Mouse (Mus musculus): Measurements from ENCODE around the gene Ptges3l. TPM values are rescaled to one million over a fixed set of nuclear protein-coding genes. Genes with fewer than 3 reads are reported as not detected.
"Not testable (repeated sequence)": the region's sequence is repeated elsewhere in the genome, so short reads cannot be mapped to it uniquely, and the experiment has no call there.

Gene Ptges3l
- polyA plus RNA-seq, 1 experiment from 2014 or later, result 2.8 TPM

GRCm38 (mm10) chr11:101438006-101438405 is 12.9 kb upstream of the Ptges3l start:
- not testable (repeated sequence) for H3K27ac ChIP-seq; H3K4me3 ChIP-seq; H3K9me3 ChIP-seq; H3K9ac ChIP-seq; H3K27me3 ChIP-seq; H3K4me1 ChIP-seq (replicated peaks); H3K4me2 ChIP-seq; ATAC-seq (ENCODE audit: low FRiP score)
- peaks cover 31% of the 10 kb centered on the region for H3K36me3 ChIP-seq
- 51% methylated on average over 3 of the region's 3 CpGs for WGBS

- Histone ChIP-seq H3K9ac (no peak overlapping the region), H3K4me1 (replicated peaks) (0 out of 2 replicates have a peak, but pooled peaks cover 3% of the 10 kb centered on the region), H3K4me2 (no peak overlapping the region), H3K4me3 (no peak overlapping the region), H3K36me3 (peaks cover 40% of the 10 kb centered on the region), H3K27ac (no peak overlapping the region), H3K27me3 (no peaks in the 10 kb centered on the region), H3K9me3 (no peaks in the 10 kb centered on the region)
- no peak for ATAC-seq (ENCODE audit: low FRiP score)
- WGBS, result 47% methylated on average over 4 of the region's 4 CpGs
These were observed 11.8 kb upstream of the Ptges3l start for GRCm38 (mm10) chr11:101436916-101437315.

- ATAC-seq (ENCODE audit: low FRiP score), result no peak
- Histone ChIP-seq H3K4me2 (no peak overlapping the region), H3K9me3 (no peaks in the 10 kb centered on the region), H3K27ac (no peak overlapping the region), H3K4me1 (replicated peaks) (0 out of 2 replicates have a peak, but pooled peaks cover 3% of the 10 kb centered on the region), H3K36me3 (peaks cover 51% of the 10 kb centered on the region), H3K27me3 (no peaks in the 10 kb centered on the region), H3K9ac (no peak overlapping the region), H3K4me3 (no peak overlapping the region)
- 82% methylated on average over 4 of the region's 4 CpGs for WGBS
These were observed 10.7 kb upstream of the Ptges3l start for GRCm38 (mm10) chr11:101435831-101436230.

GRCm38 (mm10) chr11:101433396-101433795 is 8.3 kb upstream of the Ptges3l start:
- 89% methylated on average over 13 of the region's 13 CpGs for WGBS
- Histone ChIP-seq H3K4me2 (no peak overlapping the region), H3K27me3 (no peaks in the 10 kb centered on the region), H3K4me3 (no peak overlapping the region), H3K9me3 (no peaks in the 10 kb centered on the region), H3K27ac (0 out of 2 replicates have a peak overlapping the region, but pooled peaks have one; percentile 4), H3K9ac (no peak overlapping the region), H3K4me1 (replicated peaks) (0 out of 2 replicates have a peak, but pooled peaks cover 3% of the 10 kb centered on the region), H3K36me3 (peaks cover 71% of the 10 kb centered on the region)
- no peak for ATAC-seq (ENCODE audit: low FRiP score)

GRCm38 (mm10) chr11:101431327-101431726 is 6.2 kb upstream of the Ptges3l start:
- no peak overlapping the region; the same call in 1 of the 2 replicates for H3K9ac ChIP-seq
- H3K36me3 ChIP-seq, result peaks cover 71% of the 10 kb centered on the region
- no peak overlapping the region for H3K4me2 ChIP-seq
- 93% methylated on average over 9 of the region's 9 CpGs for WGBS
- H3K27me3 ChIP-seq, result no peaks in the 10 kb centered on the region
- no peaks in the 10 kb centered on the region for H3K9me3 ChIP-seq
- H3K4me3 ChIP-seq, result no peak overlapping the region
- H3K27ac ChIP-seq, result no peak overlapping the region
- no peak for ATAC-seq (ENCODE audit: low FRiP score)
- H3K4me1 ChIP-seq (replicated peaks), result peaks cover 14% of the 10 kb centered on the region

GRCm38 (mm10) chr11:101426165-101426564 is 1.0 kb upstream of the Ptges3l start:
- Histone ChIP-seq H3K36me3 (peaks cover 24% of the 10 kb centered on the region), H3K4me3 (peak overlapping the region; percentile 95), H3K4me1 (replicated peaks) (peaks cover 31% of the 10 kb centered on the region), H3K27me3 (no peaks in the 10 kb centered on the region), H3K9ac (peak overlapping the region; percentile 91), H3K27ac (peak overlapping the region; percentile 94; the same call in 1 of the 2 replicates), H3K4me2 (peak overlapping the region; percentile 87), H3K9me3 (no peaks in the 10 kb centered on the region)
- 74% methylated on average over 8 of the region's 8 CpGs for WGBS
- ATAC-seq (ENCODE audit: low FRiP score), result no peak

- Histone ChIP-seq H3K4me1 (replicated peaks) (peaks cover 31% of the 10 kb centered on the region), H3K4me3 (peak within 1 kb of the TSS; percentile 95), H3K36me3 (peaks cover 5% of the 10 kb centered on the region), H3K27ac (peak within 1 kb of the TSS; percentile 94), H3K9ac (peak within 1 kb of the TSS; percentile 91), H3K9me3 (no peaks in the 10 kb centered on the region), H3K27me3 (no peaks in the 10 kb centered on the region), H3K4me2 (peak within 1 kb of the TSS; percentile 87)
- peak; percentile 52 for ATAC-seq (ENCODE audit: low FRiP score)
- WGBS, result 5% methylated on average over 23 of the region's 23 CpGs
These were observed 855 bp downstream of the Ptges3l start, which contains the start of gene Gm27029 for GRCm38 (mm10) chr11:101424105-101424851. TSS of gene Gm27029 (minus strand) at chr11:101424796.

- WGBS, result 97% methylated on average over 5 of the region's 5 CpGs
- H3K9ac ChIP-seq, result no peak overlapping the region
- no peak overlapping the region for H3K4me3 ChIP-seq
- no peak overlapping the region for H3K27ac ChIP-seq
- ATAC-seq (ENCODE audit: low FRiP score), result no peak
- H3K4me1 ChIP-seq (replicated peaks), result peaks cover 22% of the 10 kb centered on the region
- H3K36me3 ChIP-seq, result no peaks in the 10 kb centered on the region
- H3K27me3 ChIP-seq, result no peaks in the 10 kb centered on the region
- H3K9me3 ChIP-seq, result no peaks in the 10 kb centered on the region
- no peak overlapping the region for H3K4me2 ChIP-seq
These were observed 5.0 kb downstream of the Ptges3l start for GRCm38 (mm10) chr11:101420148-101420547.

GRCm38 (mm10) chr11:101419610-101420009 is 5.5 kb downstream of the Ptges3l start:
- H3K27me3 ChIP-seq, result no peaks in the 10 kb centered on the region

GRCm38 (mm10) chr11:101418991-101419390 is 6.1 kb downstream of the Ptges3l start:
- WGBS, result 60% methylated on average over 6 of the region's 6 CpGs
- no peak overlapping the region for H3K9ac ChIP-seq
- H3K4me1 ChIP-seq (replicated peaks), result peaks cover 19% of the 10 kb centered on the region
- no peak for ATAC-seq (ENCODE audit: low FRiP score)
- no peaks in the 10 kb centered on the region for H3K9me3 ChIP-seq
- no peaks in the 10 kb centered on the region for H3K36me3 ChIP-seq
- no peak overlapping the region for H3K4me2 ChIP-seq
- no peak overlapping the region for H3K27ac ChIP-seq
- no peak overlapping the region for H3K4me3 ChIP-seq
- H3K27me3 ChIP-seq, result no peaks in the 10 kb centered on the region

More at GRCm38 (mm10) chr11:101419610-101420009, 5.5 kb downstream of the Ptges3l start:
- WGBS, result 26% methylated on average over 3 of the region's 3 CpGs
- Histone ChIP-seq H3K27ac (no peak overlapping the region), H3K4me3 (no peak overlapping the region), H3K9me3 (no peaks in the 10 kb centered on the region), H3K9ac (no peak overlapping the region), H3K4me2 (no peak overlapping the region), H3K4me1 (replicated peaks) (peaks cover 25% of the 10 kb centered on the region), H3K36me3 (no peaks in the 10 kb centered on the region)
- no peak for ATAC-seq (ENCODE audit: low FRiP score)

GRCm38 (mm10) chr11:101417101-101417855 is 7.9 kb downstream of the Ptges3l start, which contains the start of gene Aarsd1:
TSS of gene Aarsd1 (minus strand) at chr11:101417615.
- H3K4me2 ChIP-seq, result peak within 1 kb of the TSS; percentile 77
- under 1% methylated on average over 45 of the region's 45 CpGs for WGBS
- no peaks in the 10 kb centered on the region for H3K27me3 ChIP-seq

GRCm38 (mm10) chr11:101416433-101417100 is 8.6 kb downstream of the Ptges3l start:
- WGBS, result 2% methylated on average over 11 of the region's 11 CpGs
- H3K27me3 ChIP-seq, result no peaks in the 10 kb centered on the region
- H3K4me3 ChIP-seq, result peak overlapping the region; percentile 74
- H3K9me3 ChIP-seq, result no peaks in the 10 kb centered on the region
- peak overlapping the region; percentile 89 for H3K27ac ChIP-seq
- peak overlapping the region; percentile 90 for H3K9ac ChIP-seq
- H3K36me3 ChIP-seq, result peaks cover 22% of the 10 kb centered on the region
- peak; percentile 19; the same call in 1 of the 2 replicates for ATAC-seq (ENCODE audit: low FRiP score)
- peak overlapping the region; percentile 77 for H3K4me2 ChIP-seq
- H3K4me1 ChIP-seq (replicated peaks), result peaks cover 14% of the 10 kb centered on the region

More at GRCm38 (mm10) chr11:101417101-101417855, 7.9 kb downstream of the Ptges3l start, which contains the start of gene Aarsd1:
- Histone ChIP-seq H3K4me1 (replicated peaks) (peaks cover 14% of the 10 kb centered on the region), H3K4me3 (peak within 1 kb of the TSS; percentile 74), H3K9me3 (no peaks in the 10 kb centered on the region), H3K36me3 (peaks cover 14% of the 10 kb centered on the region), H3K9ac (peak within 1 kb of the TSS; percentile 90), H3K27ac (peak within 1 kb of the TSS; percentile 89)
- peak; percentile 82 for ATAC-seq (ENCODE audit: low FRiP score)
